9 mouse cellular contexts compared by ENCODE assay signal in genomic region chr5:140197705-140198104, GRCm38 (mm10).
DNase-seq lines count a peak whose midpoint lies in the region; ATAC-seq and TF ChIP-seq lines count a peak whose summit lies in the region.
"Had no signal": no experiment of that assay in that cellular context is flagged by ENCODE, and none has a peak within 500 bp of the region (broad histone marks: within the 10 kb centered on the region; RNA-seq: fewer than 3 reads in every experiment).

No protein-coding gene starts in this region.

- peak; percentile 48 for DNase-seq in cerebellum, adult 11 months
- DNase-seq in adrenal gland, postnatal 4 days (ENCODE audit: low spot score in 2 of 2), result peak; percentile 40 to 64
- peak; percentile 78 for DNase-seq in forebrain, embryonic 14.5 days (ENCODE audit: low spot score)
- DNase-seq in hindbrain, postnatal 0 days (ENCODE audit: low spot score), result peak; percentile 89
- DNase-seq in left cerebral cortex, adult 2 months (ENCODE audit: extremely low spot score in 1 of 2, low spot score in 2 of 2), result peak; percentile 67 to 83
- peak; percentile 28 to 59 for DNase-seq in natural killer cell, adult 2 months (ENCODE audit: low spot score in 2 of 2)

- no peak overlapping the region for H3K9ac ChIP-seq in forebrain, embryonic 14.5 days (ENCODE audit: low read length)
- no peak overlapping the region for H3K9ac ChIP-seq in hindbrain, postnatal 0 days (replicated peaks; ENCODE audit: low read length)
- H3K9ac ChIP-seq in stomach, embryonic 16.5 days (ENCODE audit: low read length), result no peak overlapping the region

- WGBS in forebrain, embryonic 14.5 days, result 32% methylated on average over 4 of the region's 4 CpGs
- WGBS in hindbrain, postnatal 0 days, result 36% methylated on average over 4 of the region's 4 CpGs
- WGBS in stomach, embryonic 16.5 days, result 25% methylated on average over 4 of the region's 4 CpGs

- H3K27me3 ChIP-seq in forebrain, embryonic 14.5 days (replicated peaks; ENCODE audit: control insufficient read depth, insufficient read depth, low read length), result no peaks in the 10 kb centered on the region
- H3K27me3 ChIP-seq in hindbrain, postnatal 0 days (ENCODE audit: insufficient read depth, low read length), result no peaks in the 10 kb centered on the region
- H3K27me3 ChIP-seq in stomach, embryonic 16.5 days (ENCODE audit: control insufficient read depth, insufficient read depth, low read length), result no peaks in the 10 kb centered on the region
- H3K27me3 ChIP-seq: megakaryocyte, embryonic 14.5 days had no signal

- H3K4me2 ChIP-seq in forebrain, embryonic 14.5 days (ENCODE audit: low read length), result no peak overlapping the region
- no peak overlapping the region for H3K4me2 ChIP-seq in hindbrain, postnatal 0 days (ENCODE audit: low read depth, low read length)
- no peak overlapping the region for H3K4me2 ChIP-seq in stomach, embryonic 16.5 days (ENCODE audit: low read depth, low read length)

- peak; percentile 87 for TF ChIP-seq CTCF in hindbrain, postnatal 0 days (IDR thresholded peaks at IDR 0.05; ENCODE audit: low read depth)
- TF ChIP-seq CTCF in left cerebral cortex, adult 2 months (IDR thresholded peaks at IDR 0.05), result peak; percentile 85

- no peaks in the 10 kb centered on the region for H3K4me1 ChIP-seq in forebrain, embryonic 14.5 days (ENCODE audit: control insufficient read depth, insufficient read depth, low read length)
- H3K4me1 ChIP-seq in hindbrain, postnatal 0 days (ENCODE audit: insufficient read depth, low read length), result no peaks in the 10 kb centered on the region
- no peaks in the 10 kb centered on the region for H3K4me1 ChIP-seq in stomach, embryonic 16.5 days (ENCODE audit: control insufficient read depth, insufficient read depth, low read length)

- H3K4me3 ChIP-seq in forebrain, embryonic 14.5 days (ENCODE audit: low read depth, low read length), result no peak overlapping the region
- no peak overlapping the region for H3K4me3 ChIP-seq in hindbrain, postnatal 0 days (ENCODE audit: low read length)
- H3K4me3 ChIP-seq in left cerebral cortex, adult 2 months, result no peak overlapping the region
- no peak overlapping the region for H3K4me3 ChIP-seq in stomach, embryonic 16.5 days (replicated peaks; ENCODE audit: low read length)
- H3K4me3 ChIP-seq: megakaryocyte, embryonic 14.5 days had no signal

- no peaks in the 10 kb centered on the region; the same call in 1 of the 2 replicates for H3K36me3 ChIP-seq in forebrain, embryonic 14.5 days (ENCODE audit: control insufficient read depth, insufficient read depth, low read length)
- no peaks in the 10 kb centered on the region for H3K36me3 ChIP-seq in hindbrain, postnatal 0 days (ENCODE audit: insufficient read depth, low read length)
- H3K36me3 ChIP-seq in stomach, embryonic 16.5 days (ENCODE audit: control insufficient read depth, insufficient read depth, low read length), result no peaks in the 10 kb centered on the region

- no peaks in the 10 kb centered on the region for H3K9me3 ChIP-seq in forebrain, embryonic 14.5 days (replicated peaks; ENCODE audit: control insufficient read depth, low read length)
- no peaks in the 10 kb centered on the region for H3K9me3 ChIP-seq in hindbrain, postnatal 0 days (ENCODE audit: low read length)
- no peaks in the 10 kb centered on the region for H3K9me3 ChIP-seq in stomach, embryonic 16.5 days (replicated peaks; ENCODE audit: control insufficient read depth, low read length)
- H3K9me3 ChIP-seq: megakaryocyte, embryonic 14.5 days had no signal

- ATAC-seq in cerebellum, adult (ENCODE audit: insufficient number of reproducible peaks, low FRiP score, low TSS enrichment), result no peak
- ATAC-seq in forebrain, embryonic 14.5 days, result no peak
- peak; percentile 59; the same call in 1 of the 2 replicates for ATAC-seq in hindbrain, postnatal 0 days
- ATAC-seq in stomach, embryonic 16.5 days (ENCODE audit: insufficient read depth, low FRiP score), result peak; percentile 57; the same call in 1 of the 2 replicates

- no peak overlapping the region for H3K27ac ChIP-seq in forebrain, embryonic 14.5 days (ENCODE audit: low read depth, low read length)
- no peak overlapping the region for H3K27ac ChIP-seq in hindbrain, postnatal 0 days
- H3K27ac ChIP-seq in left cerebral cortex, adult 2 months, result no peak overlapping the region
- no peak overlapping the region for H3K27ac ChIP-seq in stomach, embryonic 16.5 days (ENCODE audit: low read length)

- intact Hi-C loops in left cerebral cortex, adult 2 months (cut with DNase I), result loop anchor here (1.0 to 5.0 kb wide), 2 partner anchors 50 to 95 kb away; no protein-coding TSS in a partner anchor

Comparison
In these comparisons a context has a peak if more than half of its experiments do, and no peak if none do; other contexts are left out.
1. ATAC-seq: peak in hindbrain, postnatal 0 days (single experiment) and stomach, embryonic 16.5 days (single experiment); none in cerebellum, adult (single experiment) and forebrain, embryonic 14.5 days (single experiment).
2. Peak in every context shown above with its lines, with median percentiles within 50 percentile points of each other: DNase-seq.